Mouse (Mus musculus) left cerebral cortex, postnatal 10 days (tissue): ENCODE data around the gene Trir. TPM values are rescaled to one million over a fixed set of nuclear protein-coding genes. Genes with fewer than 3 reads are reported as not detected.

Source experiments
- DNase-seq, 2 experiments: peaks; one replicate each; pipeline ENCODE4 v3.0.0; 2021 to 2022; ENCODE audit warnings: low spot score in 2 of 2, mixed read lengths in 1 of 2; ENCODE audit errors: extremely low spot score in 1 of 2
- intact Hi-C: fragments of 180-260 bp; cut with DNase I; formaldehyde crosslinking; loops from one replicate; pipeline ENCODE4 v1.15.1; 2025
- microRNA-seq: library from miRNA; unstranded; fragments of <30 nt; microRNA quantifications from one replicate; pipeline ENCODE4 v1.2.0, GENCODE M21; 2022
- total RNA-seq, 2 experiments: library from RNA; stranded (reverse); gene quantifications; 2 replicates each; pipeline ENCODE4 v1.2.3; 2021

Gene Trir
- total RNA-seq, 2 experiments from 2014 or later, result 139 to 145 TPM

GRCm38 (mm10) chr8:85073041-85073612 lies 46.5 kb downstream of the Trir start:
- DNase-seq, result no peak
- intact Hi-C loops, result no loop called here

DNA sequence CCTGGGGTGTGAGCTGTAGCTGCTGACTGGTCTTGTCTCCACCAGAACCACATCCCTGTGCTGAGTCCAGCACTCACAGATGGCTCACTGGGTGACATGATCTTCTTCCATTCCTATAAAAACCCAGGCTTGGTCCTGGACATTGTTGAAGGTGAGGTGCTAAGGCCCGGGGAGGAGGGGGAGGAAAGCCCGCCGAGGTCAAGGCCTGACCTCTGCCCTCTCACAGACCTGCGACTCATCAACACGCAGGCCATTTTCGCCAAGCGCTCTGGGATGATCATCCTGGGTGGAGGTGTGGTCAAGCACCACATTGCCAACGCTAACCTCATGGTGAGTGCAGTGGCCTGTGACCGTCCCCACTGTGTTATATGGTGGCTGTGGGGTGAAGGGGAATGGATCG lies 47.5 kb downstream of the Trir start:
- no peak for DNase-seq
- intact Hi-C loops, result no loop called here

DNA sequence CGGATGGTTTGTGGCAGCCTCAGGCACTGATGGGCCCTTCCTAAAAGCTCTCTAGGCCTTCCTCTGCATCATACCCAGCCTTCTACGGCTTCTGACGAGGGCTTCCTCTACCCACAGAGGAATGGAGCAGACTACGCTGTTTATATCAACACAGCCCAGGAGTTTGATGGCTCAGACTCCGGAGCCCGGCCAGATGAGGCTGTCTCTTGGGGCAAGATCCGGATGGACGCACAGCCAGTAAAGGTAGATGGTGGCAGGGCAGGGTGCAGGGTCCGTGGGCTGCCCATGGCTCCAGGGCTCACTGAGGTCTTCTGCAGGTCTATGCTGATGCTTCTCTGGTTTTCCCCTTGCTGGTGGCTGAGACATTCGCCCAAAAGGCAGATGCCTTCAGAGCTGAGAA lies 48.0 kb downstream of the Trir start:
- DNase-seq, result no peak
- intact Hi-C loops, result no loop called here

DNA sequence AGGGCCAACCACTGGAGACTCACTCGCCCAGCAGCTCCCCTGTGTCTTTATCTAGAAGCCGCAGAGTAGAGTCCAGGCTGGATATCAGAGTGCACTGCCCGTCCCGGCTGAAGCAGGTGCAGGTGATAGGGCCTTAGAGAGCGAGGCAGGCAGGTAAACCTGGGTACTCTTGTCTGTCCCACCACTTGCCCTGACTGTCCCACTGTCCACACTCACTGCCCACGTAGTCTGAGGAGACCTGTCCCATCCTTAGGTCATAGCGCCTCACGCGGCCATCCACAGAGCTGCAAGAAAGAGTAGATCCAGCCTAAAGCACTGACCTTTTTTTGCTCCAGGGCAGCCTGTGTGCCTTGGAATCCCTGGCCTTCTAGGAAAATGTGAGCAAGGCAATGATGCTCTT lies 49.4 kb downstream of the Trir start:
- intact Hi-C loops, result no loop called here
- peak in 1 of 2 experiments; percentile 66 for DNase-seq

DNA sequence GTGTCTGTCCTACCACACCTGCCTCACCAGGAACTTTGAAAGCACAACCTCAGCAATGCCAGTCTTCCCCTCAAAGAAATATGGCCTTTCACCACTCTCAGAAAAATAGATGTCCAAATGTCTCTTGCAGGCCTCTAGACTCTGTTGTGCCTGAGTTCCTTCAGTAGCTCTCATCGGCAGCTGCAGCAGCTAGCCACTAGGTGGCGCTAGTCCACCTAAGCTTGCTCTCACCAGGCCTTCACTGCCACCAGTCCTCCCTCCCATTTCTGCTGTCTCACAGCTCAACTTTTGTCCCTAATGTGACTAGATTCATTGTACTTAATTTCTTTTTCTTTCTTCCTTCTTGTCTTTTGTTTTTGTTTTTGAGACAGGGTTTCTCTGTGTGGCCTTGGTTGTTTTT lies 50.4 kb downstream of the Trir start:
- intact Hi-C loops, result no loop called here

More for the DNA sequence above, 50.4 kb downstream of the Trir start:
- peak; percentile 82 to 83 for DNase-seq

Small RNA genes within 50 kb of the gene (microRNA-seq; reads per million reads assigned to microRNA genes)
- gene Mir7070, result 17.2 reads per million, percentile 37 among the genes with 10 or more reads in this experiment

Other genes with a start within 250 kb of the Trir start
- gene Nfix, start 226.5 kb upstream of the Trir start, total RNA-seq, result 100 to 1,000 TPM; 397 to 441 TPM
- 1 to 10 TPM; 7.4 to 8.3 TPM for gene Dand5, start 204.0 kb upstream of the Trir start, total RNA-seq
- gene Gadd45gip1, start 195.3 kb upstream of the Trir start, total RNA-seq, result 10 to 100 TPM; 20.6 to 21.3 TPM
- 10 to 100 TPM; 57.0 to 60.1 TPM for gene Rad23a, start 186.2 kb upstream of the Trir start, total RNA-seq
- gene Calr, start 179.9 kb upstream of the Trir start, total RNA-seq, result 100 to 1,000 TPM; 455 to 481 TPM
- 10 to 100 TPM; 59.5 to 65.8 TPM for gene Farsa, start 169.8 kb upstream of the Trir start, total RNA-seq
- 10 to 100 TPM; 19.3 to 22.8 TPM for gene Syce2, start 154.7 kb upstream of the Trir start, total RNA-seq
- gene Gcdh, start 132.9 kb upstream of the Trir start, total RNA-seq, result 10 to 100 TPM; 29.4 to 36.6 TPM
- gene Klf1, start 124.9 kb upstream of the Trir start, total RNA-seq, result not detected
- gene Dnase2a, start 118.3 kb upstream of the Trir start, total RNA-seq, result 1 to 10 TPM; 2.5 to 2.9 TPM
- 100 to 1,000 TPM; 183 to 187 TPM for gene Mast1, start 89.5 kb upstream of the Trir start, total RNA-seq
- gene Rtbdn, start 79.8 kb upstream of the Trir start, total RNA-seq, result 1 to 10 TPM; 4.2 to 4.6 TPM
- not detected for gene Gm49661, start 57.4 kb upstream of the Trir start, total RNA-seq
- 100 to 1,000 TPM; 507 to 518 TPM for gene Prdx2, start 57.2 kb upstream of the Trir start, total RNA-seq
- gene Rnaseh2a, start 57.1 kb upstream of the Trir start, total RNA-seq, result 10 to 100 TPM; 41.0 to 44.2 TPM
- 10 to 100 TPM; 29.9 to 33.0 TPM for gene Junb, start 48.1 kb upstream of the Trir start, total RNA-seq
- 10 to 100 TPM; 13.4 to 13.9 TPM for gene Hook2, start 36.2 kb upstream of the Trir start, total RNA-seq
- not detected for gene Best2, start 12.3 kb upstream of the Trir start, total RNA-seq
- gene Asna1, start 1.5 kb upstream of the Trir start, total RNA-seq, result 100 to 1,000 TPM; 111 to 113 TPM
- gene Tnpo2, start 10.1 kb downstream of the Trir start, total RNA-seq, result 100 to 1,000 TPM; 168 to 193 TPM
- 10 to 100 TPM; 60.1 to 63.5 TPM for gene Fbxw9, start 33.2 kb downstream of the Trir start, total RNA-seq
- gene Gm5741, start 41.2 kb downstream of the Trir start, total RNA-seq, result not detected
- 10 to 100 TPM; 72.3 to 78.4 TPM for gene Dhps, start 44.9 kb downstream of the Trir start, total RNA-seq
- 10 to 100 TPM; 54.3 to 60.4 TPM for gene Wdr83os, start 53.9 kb downstream of the Trir start, total RNA-seq
- 10 to 100 TPM; 24.8 to 28.9 TPM for gene Wdr83, start 54.5 kb downstream of the Trir start, total RNA-seq
- 10 to 100 TPM; 35.6 to 37.2 TPM for gene Man2b1, start 56.4 kb downstream of the Trir start, total RNA-seq
- 1 to 10 TPM; 5.6 to 6.0 TPM for gene Zfp791, start 96.3 kb downstream of the Trir start, total RNA-seq
- gene Cks1brt, start 125.1 kb downstream of the Trir start, total RNA-seq, result not detected
- not detected for gene Olfr371, start 199.2 kb downstream of the Trir start, total RNA-seq